ENCODE assay signal across 8 mouse cellular contexts in the genomic region with DNA sequence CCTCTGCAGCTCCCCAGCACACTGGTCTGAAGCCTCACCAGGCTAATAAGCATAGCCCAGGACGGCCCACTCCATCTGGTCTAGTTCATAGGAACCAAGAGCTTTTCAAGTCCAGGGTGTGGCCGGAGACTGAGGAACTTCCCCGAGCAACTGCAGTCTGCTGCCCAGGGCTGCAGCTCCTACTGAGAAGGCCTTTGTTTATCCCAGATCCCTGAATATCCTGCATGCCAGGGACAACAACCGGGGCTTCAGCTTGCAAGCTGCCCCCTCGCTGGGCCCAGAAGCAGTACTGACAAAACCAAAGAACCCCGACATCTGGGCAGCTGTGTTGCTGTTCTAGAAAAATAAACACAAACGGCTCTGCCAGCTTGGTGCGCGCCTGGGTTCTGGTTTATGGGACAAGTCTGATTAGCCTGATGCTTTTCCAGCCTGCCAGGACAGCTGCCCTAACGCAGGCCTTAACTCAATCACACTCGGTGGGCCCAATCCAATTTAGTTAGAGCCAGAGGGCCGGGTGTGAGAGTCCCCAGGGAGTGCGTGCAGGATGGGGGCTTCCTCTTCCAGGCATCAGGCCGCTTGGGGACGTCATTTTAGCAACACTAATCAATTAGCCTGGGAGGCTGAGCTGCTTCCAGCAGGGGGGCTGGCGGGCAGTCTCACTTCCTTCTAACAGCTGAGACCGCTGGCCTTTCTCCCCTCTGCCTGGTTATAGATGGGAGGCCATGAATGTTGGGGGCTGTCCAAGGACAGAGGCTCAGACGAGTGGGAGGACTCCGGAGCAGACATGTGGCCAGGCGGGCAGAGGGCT. TPM values are rescaled to one million over a fixed set of nuclear protein-coding genes. Genes with fewer than 3 reads are reported as not detected.
A peak's percentile ranks its signal among the peaks of the same experiment; 100 is the strongest.
DNase-seq lines count a peak whose midpoint lies in the region; ATAC-seq and TF ChIP-seq lines count a peak whose summit lies in the region.

No protein-coding gene starts in this region.

- no peaks in the 10 kb centered on the region for H3K27me3 ChIP-seq in intestine, embryonic 14.5 days (replicated peaks; ENCODE audit: control insufficient read depth, insufficient read depth, low read length)
- H3K27me3 ChIP-seq in liver, embryonic 16.5 days (ENCODE audit: control insufficient read depth, insufficient read depth, low read depth, low read length) = no peaks in the 10 kb centered on the region

- DNase-seq in adrenal gland, postnatal 10 days = peak; percentile 58
- DNase-seq in adrenal gland, postnatal 25 days = no peak
- peak; percentile 69 to 70 for DNase-seq in gastrocnemius, postnatal 36 days
- peak; percentile 71 for DNase-seq in intestine, embryonic 14.5 days (ENCODE audit: low spot score)

- 0 out of 2 replicates have a peak overlapping the region, but pooled peaks have one; percentile 6 for H3K4me2 ChIP-seq in intestine, embryonic 14.5 days (ENCODE audit: low read length)
- no peak overlapping the region for H3K4me2 ChIP-seq in liver, embryonic 16.5 days (ENCODE audit: low read depth, low read length)

- H3K9me3 ChIP-seq in intestine, embryonic 14.5 days (ENCODE audit: control insufficient read depth, low read length) = no peaks in the 10 kb centered on the region
- no peaks in the 10 kb centered on the region for H3K9me3 ChIP-seq in liver, embryonic 16.5 days (replicated peaks; ENCODE audit: control insufficient read depth, low read length)

- H3K27ac ChIP-seq in intestine, embryonic 14.5 days (ENCODE audit: low read depth) = peak overlapping the region; percentile 89
- H3K27ac ChIP-seq in liver, embryonic 16.5 days (ENCODE audit: low read length) = 0 out of 2 replicates have a peak overlapping the region, but pooled peaks have one; percentile 19
- H3K27ac ChIP-seq in olfactory bulb, adult 2 months (ENCODE audit: insufficient read depth, low read depth, low read length) = peak overlapping the region; percentile 4; the same call in 1 of the 2 replicates

- WGBS in intestine, embryonic 14.5 days = 17% methylated on average over 20 of the region's 20 CpGs
- 36% methylated on average over 20 of the region's 20 CpGs for WGBS in liver, embryonic 16.5 days (ENCODE audit: insufficient replicate concordance)
- WGBS in olfactory bulb, adult 2 months = 43% methylated on average over 20 of the region's 20 CpGs

- 0 out of 2 replicates have a peak, but pooled peaks cover 2% of the 10 kb centered on the region for H3K36me3 ChIP-seq in intestine, embryonic 14.5 days (ENCODE audit: control insufficient read depth, insufficient read depth, low read length)
- H3K36me3 ChIP-seq in liver, embryonic 16.5 days (ENCODE audit: control insufficient read depth, insufficient read depth) = no peaks in the 10 kb centered on the region

- TF ChIP-seq CTCF in olfactory bulb, adult 2 months (IDR thresholded peaks at IDR 0.05; ENCODE audit: insufficient read depth, low read depth, low read length) = no peak

- peaks cover 47% of the 10 kb centered on the region for H3K4me1 ChIP-seq in intestine, embryonic 14.5 days (replicated peaks; ENCODE audit: control insufficient read depth, insufficient read depth, low read length)
- H3K4me1 ChIP-seq in liver, embryonic 16.5 days (ENCODE audit: control insufficient read depth, low read depth, low read length) = peaks cover 2% of the 10 kb centered on the region; the same call in 1 of the 2 replicates
- H3K4me1 ChIP-seq in olfactory bulb, adult 2 months (ENCODE audit: control insufficient read depth, insufficient read depth, low read length) = peaks cover 45% of the 10 kb centered on the region

- H3K9ac ChIP-seq in intestine, embryonic 14.5 days (ENCODE audit: low read length) = peak overlapping the region; percentile 20; the same call in 1 of the 2 replicates
- no peak overlapping the region for H3K9ac ChIP-seq in liver, embryonic 16.5 days (ENCODE audit: low read depth, low read length)

- intact Hi-C loops in gastrocnemius, postnatal 36 days (cut with DNase I) = loop anchor here (5.0 kb wide), 1 partner anchor 227 kb away; a partner anchor contains a TSS

- ATAC-seq in common myeloid progenitor, adult 5-6 weeks (replicated peaks; ENCODE audit: low read depth, poor library complexity, severe bottlenecking) = peak; percentile 19; the same call in 1 of the 2 replicates
- 0 out of 2 replicates have a peak, but pooled peaks have one; percentile 12 for ATAC-seq in intestine, embryonic 14.5 days (replicated peaks; ENCODE audit: low FRiP score, low TSS enrichment, low read depth)
- ATAC-seq in liver, embryonic 16.5 days (ENCODE audit: low read depth) = no peak
- ATAC-seq in erythroid progenitor cell, adult 5-6 weeks (replicated peaks; ENCODE audit: low FRiP score, poor library complexity, severe bottlenecking) = no peak

- H3K4me3 ChIP-seq in intestine, embryonic 14.5 days (ENCODE audit: low read depth, low read length) = no peak overlapping the region
- no peak overlapping the region for H3K4me3 ChIP-seq in liver, embryonic 16.5 days (ENCODE audit: low read depth, low read length)
- H3K4me3 ChIP-seq in olfactory bulb, adult 2 months (ENCODE audit: insufficient read depth, low read depth, low read length) = no peak overlapping the region

- TF ChIP-seq POLR2A in olfactory bulb, adult 2 months (IDR thresholded peaks at IDR 0.05; ENCODE audit: insufficient read depth, low read depth, low read length) = no peak

RNA-seq across cellular contexts. Expression of a gene that starts 13.6 kb away (rescaled TPM):
- 10 to 100 TPM; 33.7 to 40.0 TPM for total RNA-seq in adrenal gland, postnatal 10 days (2021)
- total RNA-seq in adrenal gland, postnatal 25 days (2021) = 26.0 and 44.7 TPM in 2 replicates
- total RNA-seq in common myeloid progenitor, adult 5-6 weeks (2017) = 0.46 TPM in 1 of 2 replicates, not detected in the other
- 10 to 100 TPM; 11.4 to 12.7 TPM for total RNA-seq in gastrocnemius, postnatal 36 days (2021)
- 22.6 and 23.8 TPM in 2 replicates for polyA plus RNA-seq in intestine, embryonic 14.5 days (2014; fragmentation: Nextera tagmentation; extraction: Ambion mirVana)
- polyA plus RNA-seq in liver, embryonic 16.5 days (2015; fragmentation: Nextera tagmentation; extraction: Ambion mirVana) = 0.79 and 1.4 TPM in 2 replicates
- polyA plus RNA-seq in olfactory bulb, adult 2 months (2012; ENCODE audit: insufficient read depth, insufficient read length, low replicate concordance, missing spikeins) = not detected in 2 replicates
- not detected in 2 replicates for total RNA-seq in erythroid progenitor cell, adult 5-6 weeks (2015; ENCODE audit: low replicate concordance)
- total RNA-seq in erythroid progenitor cell, adult 5-6 weeks (2017; ENCODE audit: low replicate concordance) = 0.13 TPM in 1 of 2 replicates, not detected in the other

RNA-seq across cellular contexts. Expression of a gene that starts 28.8 kb away (rescaled TPM):
- total RNA-seq in adrenal gland, postnatal 10 days (2021) = 10 to 100 TPM; 29.1 to 35.3 TPM
- 21.7 and 29.6 TPM in 2 replicates for total RNA-seq in adrenal gland, postnatal 25 days (2021)
- total RNA-seq in common myeloid progenitor, adult 5-6 weeks (2017) = 50.4 and 52.0 TPM in 2 replicates
- total RNA-seq in gastrocnemius, postnatal 36 days (2021) = 10 to 100 TPM; 30.0 to 39.2 TPM
- polyA plus RNA-seq in intestine, embryonic 14.5 days (2014; fragmentation: Nextera tagmentation; extraction: Ambion mirVana) = 70.3 and 81.4 TPM in 2 replicates
- polyA plus RNA-seq in liver, embryonic 16.5 days (2015; fragmentation: Nextera tagmentation; extraction: Ambion mirVana) = 31.6 and 33.0 TPM in 2 replicates
- not detected in 2 replicates for polyA plus RNA-seq in olfactory bulb, adult 2 months (2012; ENCODE audit: insufficient read depth, insufficient read length, low replicate concordance, missing spikeins)
- total RNA-seq in erythroid progenitor cell, adult 5-6 weeks (2015; ENCODE audit: low replicate concordance) = 27.4 and 60.4 TPM in 2 replicates
- 17.8 and 18.4 TPM in 2 replicates for total RNA-seq in erythroid progenitor cell, adult 5-6 weeks (2017; ENCODE audit: low replicate concordance)

RNA-seq across cellular contexts. Expression of a gene that starts 29.0 kb away (rescaled TPM):
- total RNA-seq in adrenal gland, postnatal 10 days (2021) = 10 to 100 TPM; 36.0 to 38.4 TPM
- 28.4 and 38.5 TPM in 2 replicates for total RNA-seq in adrenal gland, postnatal 25 days (2021)
- 39.2 and 56.0 TPM in 2 replicates for total RNA-seq in common myeloid progenitor, adult 5-6 weeks (2017)
- total RNA-seq in gastrocnemius, postnatal 36 days (2021) = 10 to 100 TPM; 20.4 to 20.5 TPM
- 82.8 and 85.3 TPM in 2 replicates for polyA plus RNA-seq in intestine, embryonic 14.5 days (2014; fragmentation: Nextera tagmentation; extraction: Ambion mirVana)
- 23.4 and 25.4 TPM in 2 replicates for polyA plus RNA-seq in liver, embryonic 16.5 days (2015; fragmentation: Nextera tagmentation; extraction: Ambion mirVana)
- polyA plus RNA-seq in olfactory bulb, adult 2 months (2012; ENCODE audit: insufficient read depth, insufficient read length, low replicate concordance, missing spikeins) = not detected in 2 replicates
- total RNA-seq in erythroid progenitor cell, adult 5-6 weeks (2015; ENCODE audit: low replicate concordance) = 5.4 and 18.0 TPM in 2 replicates
- total RNA-seq in erythroid progenitor cell, adult 5-6 weeks (2017; ENCODE audit: low replicate concordance) = 5.1 and 10.8 TPM in 2 replicates

RNA-seq across cellular contexts. Expression of a gene that starts 38.0 kb away (rescaled TPM):
- total RNA-seq in adrenal gland, postnatal 10 days (2021) = 10 to 100 TPM; 26.8 to 44.4 TPM
- 39.6 and 41.7 TPM in 2 replicates for total RNA-seq in adrenal gland, postnatal 25 days (2021)
- total RNA-seq in common myeloid progenitor, adult 5-6 weeks (2017) = 4.5 and 5.4 TPM in 2 replicates
- total RNA-seq in gastrocnemius, postnatal 36 days (2021) = 10 to 100 TPM; 20.7 to 25.8 TPM
- 29.1 and 32.6 TPM in 2 replicates for polyA plus RNA-seq in intestine, embryonic 14.5 days (2014; fragmentation: Nextera tagmentation; extraction: Ambion mirVana)
- polyA plus RNA-seq in liver, embryonic 16.5 days (2015; fragmentation: Nextera tagmentation; extraction: Ambion mirVana) = 9.4 and 10.1 TPM in 2 replicates
- polyA plus RNA-seq in olfactory bulb, adult 2 months (2012; ENCODE audit: insufficient read depth, insufficient read length, low replicate concordance, missing spikeins) = not detected in 2 replicates
- total RNA-seq in erythroid progenitor cell, adult 5-6 weeks (2015; ENCODE audit: low replicate concordance) = 6.8 and 34.8 TPM in 2 replicates
- total RNA-seq in erythroid progenitor cell, adult 5-6 weeks (2017; ENCODE audit: low replicate concordance) = 7.6 and 15.8 TPM in 2 replicates

RNA-seq across cellular contexts. Expression of a gene that starts 38.6 kb away (rescaled TPM):
- total RNA-seq in adrenal gland, postnatal 10 days (2021) = 100 to 1,000 TPM; 222 to 286 TPM
- 254 and 258 TPM in 2 replicates for total RNA-seq in adrenal gland, postnatal 25 days (2021)
- 451 and 629 TPM in 2 replicates for total RNA-seq in common myeloid progenitor, adult 5-6 weeks (2017)
- total RNA-seq in gastrocnemius, postnatal 36 days (2021) = 10 to 100 TPM; 59.8 to 80.2 TPM
- polyA plus RNA-seq in intestine, embryonic 14.5 days (2014; fragmentation: Nextera tagmentation; extraction: Ambion mirVana) = 811 and 855 TPM in 2 replicates
- 345 and 360 TPM in 2 replicates for polyA plus RNA-seq in liver, embryonic 16.5 days (2015; fragmentation: Nextera tagmentation; extraction: Ambion mirVana)
- polyA plus RNA-seq in olfactory bulb, adult 2 months (2012; ENCODE audit: insufficient read depth, insufficient read length, low replicate concordance, missing spikeins) = not detected in 2 replicates
- 911 and 1,279 TPM in 2 replicates for total RNA-seq in erythroid progenitor cell, adult 5-6 weeks (2015; ENCODE audit: low replicate concordance)
- total RNA-seq in erythroid progenitor cell, adult 5-6 weeks (2017; ENCODE audit: low replicate concordance) = 284 and 388 TPM in 2 replicates

Comparison
In these comparisons a context has a peak if more than half of its experiments do, and no peak if none do; other contexts are left out.
1. ATAC-seq: peak in common myeloid progenitor, adult 5-6 weeks (single experiment) and intestine, embryonic 14.5 days (single experiment); none in liver, embryonic 16.5 days (single experiment) and erythroid progenitor cell, adult 5-6 weeks (single experiment).
2. H3K27ac ChIP-seq: peak in every context shown above with its lines; median percentile 89 in intestine, embryonic 14.5 days; 19 in liver, embryonic 16.5 days; 4 in olfactory bulb, adult 2 months.